Mouse (Mus musculus): ENCODE results near the gene Taok3. TPM values are rescaled to one million over a fixed set of nuclear protein-coding genes. Genes with fewer than 3 reads are reported as not detected.
A peak's percentile ranks its signal among the peaks of the same experiment; 100 is the strongest.

Gene Taok3
- polyA plus RNA-seq (2014; fragmentation: Nextera tagmentation; extraction: Ambion mirVana), result 58.9 and 62.5 TPM in 2 replicates

DNA sequence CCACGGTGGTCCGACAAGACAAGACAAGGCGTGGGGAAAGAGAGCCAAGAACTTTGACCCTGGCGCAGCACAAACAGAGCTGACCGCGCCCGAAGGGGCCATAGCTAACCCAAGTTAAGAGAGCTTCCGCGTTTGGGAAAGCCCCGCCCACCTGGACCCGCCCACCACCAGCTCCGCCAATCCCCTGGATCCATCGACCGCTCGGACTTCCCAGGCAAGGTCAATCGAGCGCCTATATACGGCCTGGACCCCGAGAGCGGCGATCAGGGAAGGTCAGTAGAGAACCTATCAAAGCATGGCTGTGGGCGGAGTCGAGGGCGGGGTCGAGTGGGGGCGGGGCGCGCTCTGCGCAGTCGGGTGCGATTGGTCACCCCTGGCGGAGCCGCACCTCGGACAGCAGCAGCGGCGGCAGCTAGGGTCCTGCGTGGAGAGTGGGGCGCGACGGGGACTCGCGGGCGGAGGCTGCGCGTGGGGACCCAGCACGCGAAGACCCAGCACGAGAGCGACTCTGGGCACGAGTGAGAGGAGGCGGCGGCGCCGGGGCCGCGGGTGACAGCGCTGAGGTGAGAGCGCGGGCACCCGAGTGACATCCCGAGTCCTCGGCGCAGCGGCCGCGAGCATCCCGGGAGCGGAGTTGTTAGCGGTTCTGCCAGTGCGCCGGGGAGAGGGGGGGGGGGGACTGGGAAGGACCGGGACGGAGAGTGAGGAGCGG is at the start of gene Taok3:
Gene Taok3, plus strand, starts transcription at position 353 of the 712 bp plus-strand sequence.
- peak within 1 kb of the TSS; percentile 75 for H3K4me3 ChIP-seq (ENCODE audit: low read depth, low read length)
- H3K4me2 ChIP-seq (ENCODE audit: low read depth, low read length), result peak within 1 kb of the TSS; percentile 87
- WGBS, result under 1% methylated on average over 73 of the region's 74 CpGs
- H3K4me1 ChIP-seq (ENCODE audit: control insufficient read depth, insufficient read depth, low read length), result peaks cover 8% of the 10 kb centered on the region
- H3K27me3 ChIP-seq (ENCODE audit: control insufficient read depth, insufficient read depth, low read length), result no peaks in the 10 kb centered on the region
- no peak within 1 kb of the TSS for H3K27ac ChIP-seq (ENCODE audit: low read depth, low read length)
- no peaks in the 10 kb centered on the region for H3K36me3 ChIP-seq (ENCODE audit: control insufficient read depth, insufficient read depth, low read length)
- no peaks in the 10 kb centered on the region for H3K9me3 ChIP-seq (ENCODE audit: control insufficient read depth, low read length)
- H3K9ac ChIP-seq (replicated peaks; ENCODE audit: low read depth, low read length), result peak within 1 kb of the TSS; percentile 68
- ATAC-seq (ENCODE audit: low read depth), result peak; percentile 87

DNA sequence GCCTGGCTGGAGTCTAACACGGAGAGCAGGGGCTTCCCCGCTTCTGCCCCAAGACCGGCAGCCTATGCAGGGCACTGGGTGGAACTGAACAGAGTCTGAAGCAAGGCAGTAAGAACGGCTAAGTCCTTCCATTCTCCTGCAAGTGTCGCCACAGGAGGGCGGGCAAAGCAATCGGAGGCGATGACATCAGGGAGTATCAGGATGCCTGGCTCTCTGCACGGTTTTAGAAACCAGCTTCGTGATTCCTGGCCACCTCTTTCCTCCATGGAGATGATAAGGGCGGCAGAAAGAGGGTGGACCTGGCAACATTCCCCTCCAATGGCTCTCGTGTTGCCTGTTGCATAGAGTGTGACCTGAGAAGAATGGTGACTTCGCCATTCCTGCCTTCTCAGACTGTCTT is 32.2 kb upstream of the Taok3 start:
- H3K27ac ChIP-seq (ENCODE audit: low read depth, low read length), result no peak overlapping the region
- no peaks in the 10 kb centered on the region for H3K4me1 ChIP-seq (ENCODE audit: control insufficient read depth, insufficient read depth, low read length)
- no peaks in the 10 kb centered on the region for H3K27me3 ChIP-seq (ENCODE audit: control insufficient read depth, insufficient read depth, low read length)
- WGBS, result 7% methylated on average over 13 of the region's 13 CpGs
- no peaks in the 10 kb centered on the region for H3K9me3 ChIP-seq (ENCODE audit: control insufficient read depth, low read length)
- H3K4me3 ChIP-seq (ENCODE audit: low read depth, low read length), result no peak overlapping the region
- H3K36me3 ChIP-seq (ENCODE audit: control insufficient read depth, insufficient read depth, low read length), result peaks cover 17% of the 10 kb centered on the region
- H3K9ac ChIP-seq (replicated peaks; ENCODE audit: low read depth, low read length), result peak overlapping the region; percentile 26; the same call in 1 of the 2 replicates
- peak overlapping the region; percentile 38; the same call in 1 of the 2 replicates for H3K4me2 ChIP-seq (ENCODE audit: low read depth, low read length)
- ATAC-seq (ENCODE audit: low read depth), result no peak; the same call in 1 of the 2 replicates

DNA sequence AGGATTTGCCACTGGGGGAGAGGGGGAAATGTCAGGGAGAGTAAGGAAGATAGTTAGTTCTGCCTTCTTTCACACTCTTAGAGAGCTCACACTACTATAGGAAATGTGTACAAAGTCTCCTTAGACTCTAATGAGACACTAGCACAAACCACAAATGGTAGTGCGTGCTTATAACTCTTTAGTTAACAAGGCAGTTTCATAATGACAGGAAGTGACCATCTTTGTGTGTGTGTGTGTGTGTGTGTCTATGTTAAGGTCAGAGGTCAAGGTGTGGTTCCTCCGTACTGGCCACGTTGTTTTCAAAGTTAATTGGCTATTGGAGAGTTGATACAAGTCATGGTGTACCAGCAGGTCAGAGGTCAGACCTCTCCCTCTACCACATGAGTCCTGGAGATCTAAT is 30.8 kb upstream of the Taok3 start:
- no peak for ATAC-seq (ENCODE audit: low read depth)
- Histone ChIP-seq H3K27ac (ENCODE audit: low read depth, low read length) (no peak overlapping the region), H3K4me2 (ENCODE audit: low read depth, low read length) (no peak overlapping the region), H3K9me3 (ENCODE audit: control insufficient read depth, low read length) (no peaks in the 10 kb centered on the region), H3K36me3 (ENCODE audit: control insufficient read depth, insufficient read depth, low read length) (peaks cover 27% of the 10 kb centered on the region), H3K27me3 (ENCODE audit: control insufficient read depth, insufficient read depth, low read length) (no peaks in the 10 kb centered on the region), H3K9ac (replicated peaks; ENCODE audit: low read depth, low read length) (no peak overlapping the region), H3K4me1 (ENCODE audit: control insufficient read depth, insufficient read depth, low read length) (no peaks in the 10 kb centered on the region), H3K4me3 (ENCODE audit: low read depth, low read length) (no peak overlapping the region)
- WGBS, result 66% methylated on average over 3 of the region's 3 CpGs

- 32% methylated on average over 5 of the region's 6 CpGs for WGBS
- ATAC-seq (ENCODE audit: low read depth), result no peak
These were observed 30.1 kb upstream of the Taok3 start for GRCm38 (mm10) chr5:117089786-117090185.

DNA sequence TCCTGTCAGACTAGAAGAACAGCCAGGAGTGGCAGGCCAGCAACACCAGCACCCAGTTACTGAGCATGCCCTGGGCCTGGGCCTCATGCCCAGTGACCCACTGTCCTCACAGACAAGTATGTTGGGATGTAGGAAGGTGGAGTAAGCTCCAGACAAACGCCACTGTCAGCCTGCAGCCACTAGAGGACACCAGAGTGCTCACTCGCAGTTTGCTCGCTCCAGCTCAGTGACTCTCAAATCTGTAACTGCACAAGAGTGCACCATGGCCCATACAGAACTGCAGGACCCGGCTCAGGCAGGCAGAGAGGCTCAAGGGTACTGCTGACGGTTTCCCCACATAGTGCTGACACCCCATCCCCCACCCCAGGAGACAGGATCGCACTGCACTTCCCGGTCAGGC is 25.5 kb upstream of the Taok3 start:
- Histone ChIP-seq H3K4me3 (ENCODE audit: low read depth, low read length) (no peak overlapping the region), H3K27ac (ENCODE audit: low read depth, low read length) (no peak overlapping the region), H3K4me1 (ENCODE audit: control insufficient read depth, insufficient read depth, low read length) (no peaks in the 10 kb centered on the region), H3K27me3 (ENCODE audit: control insufficient read depth, insufficient read depth, low read length) (no peaks in the 10 kb centered on the region), H3K9ac (replicated peaks; ENCODE audit: low read depth, low read length) (no peak overlapping the region), H3K36me3 (ENCODE audit: control insufficient read depth, insufficient read depth, low read length) (peaks cover 42% of the 10 kb centered on the region), H3K4me2 (ENCODE audit: low read depth, low read length) (no peak overlapping the region), H3K9me3 (ENCODE audit: control insufficient read depth, low read length) (no peaks in the 10 kb centered on the region)
- 57% methylated on average over 7 of the region's 7 CpGs for WGBS
- no peak for ATAC-seq (ENCODE audit: low read depth)

More at GRCm38 (mm10) chr5:117089786-117090185, 30.1 kb upstream of the Taok3 start:
- H3K9ac ChIP-seq (replicated peaks; ENCODE audit: low read depth, low read length), result no peak overlapping the region
- H3K27ac ChIP-seq (ENCODE audit: low read depth, low read length), result no peak overlapping the region
- H3K4me3 ChIP-seq (ENCODE audit: low read depth, low read length), result no peak overlapping the region
- peaks cover 31% of the 10 kb centered on the region for H3K36me3 ChIP-seq (ENCODE audit: control insufficient read depth, insufficient read depth, low read length)
- no peaks in the 10 kb centered on the region for H3K9me3 ChIP-seq (ENCODE audit: control insufficient read depth, low read length)
- H3K4me1 ChIP-seq (ENCODE audit: control insufficient read depth, insufficient read depth, low read length), result no peaks in the 10 kb centered on the region
- H3K4me2 ChIP-seq (ENCODE audit: low read depth, low read length), result no peak overlapping the region
- no peaks in the 10 kb centered on the region for H3K27me3 ChIP-seq (ENCODE audit: control insufficient read depth, insufficient read depth, low read length)

- ATAC-seq (ENCODE audit: low read depth), result peak; percentile 14; the same call in 1 of the 2 replicates
- Histone ChIP-seq H3K27me3 (ENCODE audit: control insufficient read depth, insufficient read depth, low read length) (no peaks in the 10 kb centered on the region), H3K4me1 (ENCODE audit: control insufficient read depth, insufficient read depth, low read length) (no peaks in the 10 kb centered on the region), H3K36me3 (ENCODE audit: control insufficient read depth, insufficient read depth, low read length) (peaks cover 42% of the 10 kb centered on the region), H3K4me2 (ENCODE audit: low read depth, low read length) (no peak overlapping the region), H3K9me3 (ENCODE audit: control insufficient read depth, low read length) (no peaks in the 10 kb centered on the region), H3K4me3 (ENCODE audit: low read depth, low read length) (no peak overlapping the region), H3K27ac (ENCODE audit: low read depth, low read length) (no peak overlapping the region), H3K9ac (replicated peaks; ENCODE audit: low read depth, low read length) (no peak overlapping the region)
- WGBS, result 43% methylated on average over 3 of the region's 3 CpGs
These were observed 23.2 kb upstream of the Taok3 start for GRCm38 (mm10) chr5:117096716-117097115.

DNA sequence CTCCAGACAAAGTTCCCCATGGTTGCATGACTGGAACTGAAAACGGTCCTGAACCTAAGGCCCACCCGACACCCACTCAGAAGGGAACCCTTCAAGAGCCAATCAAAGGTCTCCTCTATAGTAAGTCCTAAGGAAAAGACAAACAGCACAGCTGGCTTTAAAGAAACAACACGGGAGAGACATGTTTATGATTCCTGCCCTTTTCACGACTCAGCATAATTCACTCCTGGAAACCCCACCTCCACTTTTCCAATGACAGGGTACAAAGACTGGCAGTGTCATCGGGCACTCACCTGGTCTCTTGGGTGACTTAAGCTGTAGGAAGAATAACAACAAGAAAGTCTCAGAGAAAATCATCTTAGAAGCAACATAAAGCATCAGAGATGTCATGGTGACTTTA is 20.9 kb upstream of the Taok3 start:
- Histone ChIP-seq H3K27me3 (ENCODE audit: control insufficient read depth, insufficient read depth, low read length) (no peaks in the 10 kb centered on the region), H3K4me3 (ENCODE audit: low read depth, low read length) (no peak overlapping the region), H3K4me2 (ENCODE audit: low read depth, low read length) (no peak overlapping the region), H3K4me1 (ENCODE audit: control insufficient read depth, insufficient read depth, low read length) (no peaks in the 10 kb centered on the region), H3K36me3 (ENCODE audit: control insufficient read depth, insufficient read depth, low read length) (peaks cover 30% of the 10 kb centered on the region), H3K9ac (replicated peaks; ENCODE audit: low read depth, low read length) (no peak overlapping the region), H3K9me3 (ENCODE audit: control insufficient read depth, low read length) (no peaks in the 10 kb centered on the region), H3K27ac (ENCODE audit: low read depth, low read length) (no peak overlapping the region)
- ATAC-seq (ENCODE audit: low read depth), result no peak
- whole genome bisulfite sequencing, result 76% methylated on average over 5 of the region's 5 CpGs

DNA sequence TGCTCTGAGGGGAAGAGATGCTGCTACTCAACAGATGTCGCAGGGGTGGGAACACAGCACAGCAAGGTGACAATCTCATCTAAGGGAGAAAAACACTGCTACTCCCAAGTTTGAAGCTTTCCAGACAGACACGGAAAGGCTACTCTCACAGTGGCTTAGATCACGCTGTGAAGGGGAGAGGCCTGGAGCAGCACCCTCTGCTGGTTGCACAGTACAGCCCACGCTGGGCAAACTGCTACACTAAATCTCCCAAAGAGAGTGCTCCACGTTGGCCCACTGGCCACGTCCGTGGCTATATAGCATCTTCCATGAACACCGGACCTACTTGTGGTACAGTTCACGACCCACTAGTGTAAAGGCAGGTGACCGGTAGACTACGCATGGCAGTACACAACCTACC is 20.2 kb upstream of the Taok3 start:
- Histone ChIP-seq H3K27ac (ENCODE audit: low read depth, low read length) (no peak overlapping the region), H3K9me3 (ENCODE audit: control insufficient read depth, low read length) (no peaks in the 10 kb centered on the region), H3K4me1 (ENCODE audit: control insufficient read depth, insufficient read depth, low read length) (no peaks in the 10 kb centered on the region), H3K4me2 (ENCODE audit: low read depth, low read length) (no peak overlapping the region), H3K36me3 (ENCODE audit: control insufficient read depth, insufficient read depth, low read length) (peaks cover 31% of the 10 kb centered on the region), H3K9ac (replicated peaks; ENCODE audit: low read depth, low read length) (no peak overlapping the region), H3K27me3 (ENCODE audit: control insufficient read depth, insufficient read depth, low read length) (no peaks in the 10 kb centered on the region), H3K4me3 (ENCODE audit: low read depth, low read length) (no peak overlapping the region)
- WGBS, result 95% methylated on average over 11 of the region's 11 CpGs
- no peak for ATAC-seq (ENCODE audit: low read depth)

- 90% methylated on average over 20 of the region's 20 CpGs for WGBS
- H3K9ac ChIP-seq (replicated peaks; ENCODE audit: low read depth, low read length), result no peak overlapping the region
- ATAC-seq (ENCODE audit: low read depth), result no peak
- H3K36me3 ChIP-seq (ENCODE audit: control insufficient read depth, insufficient read depth, low read length), result peaks cover 44% of the 10 kb centered on the region
- no peak overlapping the region for H3K27ac ChIP-seq (ENCODE audit: low read depth, low read length)
- no peaks in the 10 kb centered on the region for H3K27me3 ChIP-seq (ENCODE audit: control insufficient read depth, insufficient read depth, low read length)
- H3K4me3 ChIP-seq (ENCODE audit: low read depth, low read length), result no peak overlapping the region
- H3K4me2 ChIP-seq (ENCODE audit: low read depth, low read length), result no peak overlapping the region
- no peaks in the 10 kb centered on the region for H3K4me1 ChIP-seq (ENCODE audit: control insufficient read depth, insufficient read depth, low read length)
- no peaks in the 10 kb centered on the region for H3K9me3 ChIP-seq (ENCODE audit: control insufficient read depth, low read length)
These were observed 16.6 kb upstream of the Taok3 start for GRCm38 (mm10) chr5:117103194-117103929.
